Mouse (Mus musculus) frontal cortex, postnatal 14 days (tissue): Measurements from ENCODE around the gene Spata2l.
"Not testable (repeated sequence)": the region's sequence is repeated elsewhere in the genome, so short reads cannot be mapped to it uniquely, and the experiment has no call there.

ENCODE experiments used
- DNase-seq, 2 experiments: peaks; one replicate each; pipeline ENCODE4 v3.0.0; 2022; ENCODE audit warnings: low spot score in 2 of 2

Spata2l gene

DNA sequence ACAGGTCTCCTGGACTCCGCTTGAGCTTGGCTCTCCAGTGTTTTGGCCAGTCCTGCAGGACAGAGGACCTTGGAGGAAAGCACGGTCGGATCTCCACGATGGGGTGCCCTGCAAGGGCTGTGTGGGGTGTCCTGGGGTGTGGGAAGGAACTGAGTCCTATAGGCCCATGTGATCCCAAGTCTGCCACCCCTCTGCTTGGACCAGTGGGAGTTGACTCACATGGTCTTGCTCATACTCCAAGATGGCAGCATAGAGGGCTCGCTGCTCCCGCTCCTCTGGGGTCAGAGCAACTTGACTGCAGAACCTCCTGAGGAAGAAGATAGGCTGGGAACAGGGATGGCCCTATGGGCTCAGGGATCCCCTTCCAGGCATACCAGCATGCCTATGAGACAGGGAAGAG, 11.7 kb upstream of the Spata2l start:
- DNase-seq = no peak

DNA sequence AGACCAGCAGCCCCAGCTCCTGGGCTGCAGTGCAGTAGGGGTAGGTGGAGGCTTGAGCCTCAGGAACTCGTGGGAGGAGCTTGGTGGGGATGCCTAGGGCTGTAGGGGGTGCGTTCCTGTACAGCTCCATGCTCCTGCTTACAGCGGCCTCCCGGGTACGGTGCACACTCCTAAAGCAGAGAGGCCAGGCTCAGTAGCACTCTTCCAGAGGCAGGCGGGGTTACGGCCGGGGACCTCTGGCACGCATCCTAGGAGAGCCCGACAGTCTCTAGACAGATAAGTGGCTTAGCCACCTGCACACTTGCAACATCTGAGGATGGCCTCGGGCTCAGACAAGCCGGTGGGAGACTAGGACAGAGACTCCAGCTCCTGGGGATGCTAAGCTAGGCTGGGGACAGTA, 9.5 kb upstream of the Spata2l start:
- no peak for DNase-seq

DNA sequence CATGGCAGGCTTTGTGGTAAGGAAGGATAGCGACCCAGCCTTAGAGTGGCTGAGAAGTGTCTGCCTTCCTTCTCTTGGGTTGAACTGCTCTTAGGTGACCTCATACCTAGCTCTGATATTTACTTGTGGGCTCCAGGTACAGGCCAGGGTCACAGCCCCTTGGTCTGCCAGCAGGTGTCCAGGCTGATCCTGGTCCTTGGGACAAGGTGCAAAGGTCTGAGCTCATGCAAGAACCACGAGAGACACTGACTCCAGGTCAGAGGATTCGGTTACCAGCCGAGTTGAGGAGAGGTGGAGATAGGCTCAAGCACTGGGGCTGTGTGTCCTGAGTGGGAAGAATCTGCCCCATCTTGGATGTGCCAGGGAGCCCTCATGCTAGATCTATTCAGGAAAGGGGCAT, 8.3 kb upstream of the Spata2l start:
- no peak for DNase-seq

DNA sequence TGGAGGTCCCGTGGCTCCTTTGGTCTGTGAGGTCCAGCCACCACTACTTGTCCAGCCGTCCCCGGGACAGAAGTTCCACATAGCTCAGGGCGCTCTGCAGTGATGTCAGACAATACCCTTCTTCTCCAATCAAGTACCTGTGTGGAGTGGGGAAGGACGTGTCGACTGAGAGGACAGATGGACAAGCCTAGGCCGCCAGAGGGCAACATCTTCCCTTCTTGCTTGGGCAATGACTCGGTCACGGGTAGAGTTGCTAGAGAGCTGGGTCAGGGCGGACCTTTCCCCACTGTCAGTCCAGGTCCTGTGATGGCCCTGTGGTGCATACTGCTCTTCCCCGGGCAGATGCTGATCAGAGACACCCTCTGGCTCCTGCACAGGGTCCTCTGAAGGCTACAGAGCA, 7.0 kb upstream of the Spata2l start:
- DNase-seq = no peak

DNA sequence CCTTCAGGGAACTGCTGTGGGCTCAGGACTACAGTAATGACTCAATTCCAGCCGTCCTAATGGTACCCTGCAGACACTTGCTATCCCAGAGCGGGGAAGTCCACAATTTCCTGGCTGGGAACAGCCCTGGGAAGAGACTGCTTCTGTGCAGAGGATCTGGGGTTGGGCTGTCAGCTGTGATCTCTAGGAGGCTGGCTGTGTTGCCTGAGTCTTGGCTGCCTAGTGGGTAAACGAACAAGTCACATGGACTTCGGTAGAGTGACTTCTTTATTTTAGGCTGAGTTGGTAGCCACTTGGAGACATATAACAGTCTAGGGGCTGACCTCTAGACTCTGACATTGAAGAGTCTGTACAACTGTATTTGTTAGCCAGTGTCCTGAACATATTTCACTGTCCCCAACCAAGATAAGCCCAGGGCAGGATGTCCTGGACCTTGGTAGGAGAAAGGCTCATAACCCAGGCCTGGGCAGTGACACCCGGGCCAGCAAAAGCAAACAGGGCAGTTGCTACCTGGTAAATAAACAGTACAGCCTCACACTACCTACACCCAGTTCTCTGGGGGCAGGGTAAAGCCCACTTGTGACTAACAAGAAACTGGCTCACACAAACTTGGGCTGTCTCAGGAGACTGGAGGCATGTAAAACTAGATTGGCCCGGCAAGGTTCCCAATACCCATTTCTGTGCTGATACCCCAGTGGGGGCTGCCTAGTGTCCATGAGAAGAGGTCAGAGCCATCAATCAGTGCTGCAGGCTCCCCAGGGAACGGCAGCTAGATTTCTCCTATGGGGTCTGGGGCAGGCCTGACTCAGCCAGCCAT, 6.3 kb upstream of the Spata2l start:
- no peak for DNase-seq

DNA sequence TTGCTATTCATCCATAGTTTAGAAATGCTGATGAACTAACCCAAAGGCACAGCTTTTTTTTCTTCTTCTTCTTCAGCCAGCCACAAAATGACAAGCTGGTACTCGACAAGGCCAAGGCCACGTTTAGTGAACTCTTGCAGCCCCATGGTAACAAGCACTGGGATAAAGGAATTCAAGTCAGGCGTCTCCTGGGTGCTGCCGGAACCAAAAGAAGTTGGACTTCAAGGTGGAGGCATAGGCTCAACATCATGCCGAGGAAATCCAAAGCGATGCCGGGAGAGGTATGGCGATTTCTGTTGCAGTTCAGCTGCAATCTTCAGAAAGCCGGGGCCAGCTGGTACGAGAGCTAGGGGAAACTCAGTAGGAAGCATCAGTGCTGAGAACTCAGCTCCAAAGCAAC, 3.4 kb upstream of the Spata2l start:
- no peak for DNase-seq

DNA sequence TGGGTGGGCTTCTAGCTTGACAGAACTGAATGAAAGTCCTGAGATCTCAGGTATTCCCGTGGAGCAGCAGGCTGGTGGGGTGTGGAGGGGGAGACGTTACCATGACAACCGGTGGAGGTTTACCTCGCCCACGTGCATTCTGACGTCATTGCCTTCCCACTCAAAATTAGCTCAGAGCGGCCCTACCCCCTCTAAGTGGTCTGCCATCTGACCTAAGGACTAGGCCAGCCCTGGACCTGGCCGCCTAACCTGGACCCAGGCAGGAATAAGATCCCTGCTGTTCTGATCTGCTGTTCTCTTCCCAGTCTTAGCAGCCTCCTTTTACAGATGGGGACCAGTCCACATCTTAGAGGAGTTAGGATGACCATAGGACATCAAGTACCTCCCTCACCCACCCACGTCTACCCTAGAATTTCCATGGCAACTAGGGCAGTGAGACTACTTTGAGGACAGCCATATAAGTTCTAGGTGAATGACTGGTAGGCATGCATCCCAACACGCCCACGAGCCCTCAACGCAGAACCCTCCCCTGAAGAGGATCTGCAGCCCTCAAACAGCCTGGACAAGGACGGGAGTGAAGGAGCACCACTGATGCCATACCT, 1.0 kb downstream of the Spata2l start:
- DNase-seq = peak; percentile 73 to 81

DNA sequence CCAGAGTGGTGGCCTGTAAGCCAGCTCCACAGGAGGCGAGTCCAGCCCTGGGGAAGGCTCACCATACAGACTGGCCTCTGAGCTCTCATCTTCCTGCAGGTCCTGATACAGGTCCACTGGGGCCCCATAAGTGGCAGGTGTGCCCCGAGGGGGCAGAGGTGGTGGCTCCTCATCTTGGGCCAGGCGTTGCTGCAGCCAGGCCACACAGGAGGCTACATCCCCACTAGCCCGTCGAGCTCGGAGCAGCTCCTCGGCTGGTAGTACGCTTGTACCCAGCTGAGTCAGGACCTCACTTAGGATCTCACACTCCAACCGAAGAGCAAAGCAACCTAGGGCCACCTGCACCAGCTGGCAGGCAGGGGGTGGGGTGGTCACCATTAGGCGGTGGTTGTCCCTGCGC, 2.3 kb downstream of the Spata2l start:
- DNase-seq = no peak

DNA sequence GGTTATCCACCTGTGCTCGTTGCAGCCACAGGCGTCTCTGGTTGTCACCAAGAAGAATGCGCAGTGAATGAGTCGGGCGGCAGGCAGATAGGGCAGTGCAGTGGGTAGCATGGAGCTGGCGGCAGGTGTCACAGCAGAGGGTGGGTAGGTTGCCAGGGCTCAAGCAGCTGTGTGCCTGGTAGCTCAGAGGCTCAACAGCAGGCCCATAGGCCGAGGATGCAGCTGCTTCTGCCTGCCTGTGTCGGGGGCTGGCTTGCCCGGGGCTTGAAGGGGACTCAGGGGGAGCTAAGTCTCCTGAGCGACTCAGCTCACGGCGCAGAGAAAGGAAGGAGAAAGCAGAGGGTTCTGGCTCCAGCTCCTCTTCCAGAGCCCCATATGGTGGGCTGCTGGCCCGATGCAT, 2.7 kb downstream of the Spata2l start:
- no peak for DNase-seq

DNA sequence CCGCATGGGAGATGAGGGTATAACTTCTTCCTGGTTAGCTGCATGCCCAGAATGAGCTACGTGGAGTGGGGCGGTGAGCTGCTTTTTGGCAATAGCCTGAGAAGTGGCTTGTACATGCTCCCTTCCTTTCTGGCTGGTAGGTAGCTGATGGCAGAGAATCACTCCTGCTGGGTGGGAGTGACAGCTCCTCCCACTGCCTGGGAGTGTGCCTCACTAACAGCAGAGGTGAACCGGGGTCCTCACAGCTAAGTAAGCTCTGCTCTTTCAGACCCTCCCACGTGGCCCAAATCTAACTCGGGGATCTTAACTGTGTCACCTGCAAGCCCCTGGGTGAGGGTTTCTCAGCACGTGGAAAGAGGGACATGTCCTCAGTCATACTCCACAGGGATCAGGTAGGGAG, 3.5 kb downstream of the Spata2l start:
- DNase-seq = no peak

DNA sequence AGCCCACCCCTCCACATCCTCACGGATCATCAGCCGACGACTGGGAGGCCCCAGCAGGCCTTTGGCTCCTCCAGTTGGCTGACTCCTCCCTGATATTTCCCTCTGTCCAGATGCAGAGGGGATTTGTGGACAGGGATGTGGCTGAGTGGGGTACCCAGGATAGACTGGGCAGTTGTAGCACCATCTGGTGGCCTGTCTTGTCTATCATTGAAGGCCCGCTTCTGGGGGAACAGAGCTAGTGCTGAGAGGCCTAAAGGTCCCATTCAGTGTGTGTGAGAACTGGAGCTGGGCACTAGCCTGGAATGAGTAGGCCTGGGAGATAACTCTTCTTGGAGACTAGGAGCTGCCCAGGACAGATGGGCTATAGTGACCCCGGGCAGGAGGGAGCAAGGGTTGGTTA, 4.3 kb downstream of the Spata2l start:
- DNase-seq = peak in 1 of 2 experiments; percentile 32

DNA sequence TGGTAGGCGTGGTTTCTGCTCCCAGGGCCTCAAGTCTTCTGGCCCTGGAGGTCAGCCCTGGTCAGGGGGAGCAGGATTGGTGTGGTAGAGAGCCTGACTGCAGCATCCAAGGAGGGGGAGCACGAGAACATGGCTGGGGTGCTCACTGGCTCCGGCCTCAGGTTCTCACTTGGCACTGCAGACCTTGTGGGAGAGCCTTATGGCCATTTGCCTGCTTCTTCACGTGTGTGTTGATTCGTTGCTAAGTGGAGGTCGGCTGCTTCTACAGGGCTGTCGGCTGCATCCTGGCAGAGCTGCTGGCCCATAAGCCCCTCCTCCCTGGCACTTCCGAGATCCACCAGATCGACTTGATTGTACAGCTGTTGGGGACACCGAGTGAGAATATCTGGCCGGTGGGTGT, 5.7 kb downstream of the Spata2l start:
- not testable (repeated sequence) for DNase-seq

DNA sequence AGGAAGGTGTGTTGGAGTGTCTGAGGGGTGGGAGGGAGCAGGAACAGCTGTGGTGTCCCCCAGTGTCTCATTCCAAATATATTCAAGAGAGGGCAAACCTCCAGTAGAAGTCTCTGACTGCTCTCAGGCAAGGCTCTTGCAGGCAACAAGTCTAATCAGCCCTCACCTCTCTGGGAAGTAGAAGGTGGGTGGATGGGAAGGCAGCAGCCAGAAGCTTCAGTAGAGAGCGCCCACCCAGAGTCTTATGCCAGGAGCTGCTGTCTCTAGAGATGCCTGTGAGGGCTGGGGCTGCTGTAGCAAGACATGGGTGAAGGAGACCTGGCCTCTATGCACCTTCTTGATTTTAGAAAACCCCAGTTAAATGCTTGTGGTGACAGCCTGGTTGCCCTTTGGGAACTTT, 7.6 kb downstream of the Spata2l start:
- DNase-seq = no peak

DNA sequence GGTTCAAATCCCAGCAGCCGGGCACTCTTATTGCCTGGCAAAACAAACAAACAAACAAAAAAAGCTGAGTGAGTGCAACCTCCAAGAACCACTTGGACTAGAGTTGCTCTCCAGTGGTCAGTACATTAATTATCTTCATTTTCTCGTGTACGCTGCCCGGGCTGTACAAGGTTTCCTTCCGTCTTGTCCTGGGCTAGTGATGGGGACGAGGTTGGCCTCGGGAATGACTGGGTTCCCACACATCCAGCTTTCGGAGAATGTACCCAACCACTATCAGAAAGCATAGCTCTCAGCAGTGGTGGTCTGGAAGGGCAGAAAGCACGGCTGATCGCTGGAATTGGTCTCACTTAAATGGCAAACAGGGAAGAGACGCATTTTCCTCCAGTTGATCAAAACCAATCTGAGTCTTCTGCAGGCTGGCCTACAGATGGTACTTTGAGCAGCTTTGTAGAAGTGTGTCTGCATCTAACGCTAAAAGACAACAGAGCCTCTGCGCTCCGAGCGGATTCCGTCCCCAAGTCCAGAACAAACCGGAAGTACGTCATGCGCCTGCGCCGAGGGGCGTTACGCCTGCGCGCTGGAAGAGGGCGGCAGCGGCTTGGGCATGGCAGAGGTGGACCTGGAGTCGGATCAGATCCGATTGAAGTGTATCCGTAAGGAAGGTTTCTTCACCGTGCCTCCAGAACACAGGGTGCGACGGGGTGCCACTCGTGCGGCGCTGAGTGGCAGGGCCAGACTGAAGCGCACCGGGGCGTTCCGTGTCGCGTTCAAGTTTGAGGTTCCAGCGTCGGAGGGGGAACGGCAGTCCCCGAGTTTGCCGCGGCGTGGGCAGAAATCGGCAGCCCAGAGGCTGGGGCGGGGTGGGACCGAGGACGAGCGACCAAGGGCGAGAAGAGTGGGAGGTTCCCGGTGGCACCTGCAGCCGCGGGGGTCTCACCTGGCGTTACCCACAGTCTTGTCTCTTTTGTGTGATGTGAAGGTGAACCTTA, 11.5 kb downstream of the Spata2l start, which contains the start of gene Cdk10:
Cdk10 (plus strand) TSS at position 565 of the 989 bp plus-strand sequence.
- peak; percentile 85 to 90 for DNase-seq

DNA sequence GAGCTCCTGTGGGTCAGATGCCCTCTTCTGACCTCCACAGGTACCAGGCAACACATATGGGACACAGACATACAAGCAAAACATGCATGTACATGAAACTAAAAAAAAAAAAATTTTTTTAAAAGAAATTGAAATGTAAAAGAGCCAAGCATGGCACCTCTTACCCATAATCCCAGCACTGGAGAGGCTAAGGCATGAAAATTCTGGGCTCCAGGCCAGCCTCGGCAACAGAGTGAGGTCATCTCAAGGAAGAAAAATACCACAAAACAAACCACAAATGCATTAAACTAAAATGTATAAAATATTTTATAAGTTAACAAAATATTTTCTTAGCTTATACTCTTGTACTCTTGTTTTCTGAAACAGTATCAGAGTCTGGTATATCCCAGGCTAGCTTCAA, 15.1 kb downstream of the Spata2l start:
- no peak for DNase-seq

DNA sequence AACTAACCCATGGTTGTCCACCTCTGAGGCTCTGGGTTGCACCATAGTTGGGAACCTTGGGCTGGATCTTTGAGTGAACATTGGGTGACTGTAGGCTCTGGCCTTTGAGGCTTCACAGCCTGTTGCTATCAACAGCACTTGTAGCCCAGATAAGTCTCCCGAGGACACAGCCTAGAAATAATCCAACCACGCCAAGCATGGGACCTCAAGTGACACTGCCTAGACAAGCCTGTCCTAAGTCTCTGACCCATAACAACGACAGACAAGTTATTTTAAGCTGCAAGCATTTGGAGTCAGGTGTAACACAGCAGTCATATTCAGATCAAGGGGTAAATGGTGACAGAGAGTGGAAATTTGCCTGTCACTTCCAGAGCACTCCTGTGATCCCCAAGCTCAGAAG, 20.6 kb downstream of the Spata2l start:
- DNase-seq = no peak

DNA sequence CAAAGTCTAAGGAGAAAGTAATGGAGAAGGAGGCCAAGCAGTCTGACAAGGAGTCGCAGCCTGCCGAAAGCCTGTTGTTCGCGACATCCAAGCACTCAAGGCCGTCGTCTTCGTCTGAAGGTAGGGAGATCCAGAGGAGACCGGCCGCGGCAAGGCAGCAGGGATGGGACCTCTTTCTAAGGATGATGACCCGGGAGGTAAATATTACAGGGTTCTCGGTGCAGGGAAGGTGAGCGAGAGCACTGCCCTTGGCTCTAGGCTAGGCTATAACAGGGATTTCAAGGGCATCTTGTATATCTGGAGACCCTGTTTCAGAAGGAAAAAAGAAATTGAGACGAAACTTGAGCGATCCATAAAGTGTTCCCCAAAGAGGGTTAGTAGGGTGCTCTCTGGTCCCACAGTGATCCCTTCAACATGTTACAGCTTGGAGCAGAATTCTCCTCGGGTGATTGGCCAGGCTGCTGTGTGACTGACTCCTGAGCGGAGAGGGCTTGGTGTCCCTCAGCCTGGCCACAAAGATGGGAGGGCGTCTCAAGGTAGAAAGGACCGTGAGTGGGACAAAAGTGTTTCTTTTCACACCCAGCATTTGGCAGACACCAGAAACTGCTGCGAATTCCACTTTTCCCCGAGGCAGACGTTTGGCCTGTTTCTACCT, 22.8 kb downstream of the Spata2l start:
- no peak for DNase-seq

DNA sequence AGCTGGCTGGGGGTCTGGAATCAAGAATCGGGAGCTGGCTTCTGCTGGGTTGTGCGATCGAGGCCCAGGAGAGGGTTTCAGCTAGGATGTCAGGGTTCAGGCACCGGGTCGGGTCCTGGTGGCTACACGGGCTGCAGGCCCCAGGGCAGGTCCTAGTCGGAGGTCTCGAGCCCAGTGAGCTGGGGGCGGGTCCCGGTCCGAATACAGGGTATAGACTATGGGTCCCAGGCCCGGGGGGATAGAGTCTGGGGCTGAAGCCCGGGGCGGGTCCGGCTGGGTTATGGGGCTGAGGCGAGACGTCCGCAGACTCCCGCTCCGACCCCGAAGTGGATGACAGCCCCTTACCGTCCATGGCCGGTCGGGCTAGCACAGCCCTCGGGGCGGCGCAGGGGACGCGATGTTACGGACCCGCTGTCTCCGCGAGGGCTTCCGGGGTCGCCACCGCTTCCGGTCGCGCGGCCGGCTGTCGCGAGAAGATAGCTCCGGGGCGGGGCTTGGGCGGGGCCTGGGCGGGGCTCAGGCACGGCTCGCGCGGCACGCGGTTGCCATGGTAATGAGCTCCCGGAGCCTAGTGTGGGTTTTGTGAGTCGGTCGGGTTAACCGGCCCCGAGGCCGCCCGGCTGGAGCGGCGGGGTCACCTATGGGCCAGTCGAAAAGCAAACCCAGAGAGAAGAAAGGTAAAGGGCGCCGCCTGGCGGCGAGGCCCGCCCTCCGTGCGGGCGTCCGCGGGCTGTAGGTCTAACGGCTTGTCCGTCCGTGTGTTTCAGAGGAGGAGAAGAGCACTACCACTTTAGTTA, 23.5 kb downstream of the Spata2l start, which contains the start of the genes Chmp1a and Spata33:
Chmp1a (minus strand) TSS at position 443 of the 797 bp plus-strand sequence.
Spata33 (plus strand) TSS at position 512 of the 797 bp plus-strand sequence.
- DNase-seq = peak; percentile 80 to 82

DNA sequence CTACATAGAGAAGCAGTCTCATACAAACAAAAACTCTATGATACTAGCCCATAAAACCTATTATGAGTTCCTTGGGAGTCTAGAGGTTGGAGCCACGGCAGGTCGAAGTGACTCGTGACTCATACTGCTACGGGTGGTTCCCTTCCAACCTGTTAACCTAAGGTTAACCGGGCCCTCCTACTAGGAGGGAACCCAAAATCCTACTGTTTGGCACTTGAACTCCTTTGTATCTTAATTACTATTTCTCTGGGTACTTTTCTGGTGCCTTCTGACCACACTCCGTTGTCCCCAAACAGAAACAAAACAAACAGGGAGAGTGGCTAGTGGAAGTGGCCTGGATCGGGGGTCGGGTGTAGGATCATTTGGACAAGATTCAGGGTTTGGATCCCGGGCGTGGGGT, 24.2 kb downstream of the Spata2l start:
- DNase-seq = no peak

DNA sequence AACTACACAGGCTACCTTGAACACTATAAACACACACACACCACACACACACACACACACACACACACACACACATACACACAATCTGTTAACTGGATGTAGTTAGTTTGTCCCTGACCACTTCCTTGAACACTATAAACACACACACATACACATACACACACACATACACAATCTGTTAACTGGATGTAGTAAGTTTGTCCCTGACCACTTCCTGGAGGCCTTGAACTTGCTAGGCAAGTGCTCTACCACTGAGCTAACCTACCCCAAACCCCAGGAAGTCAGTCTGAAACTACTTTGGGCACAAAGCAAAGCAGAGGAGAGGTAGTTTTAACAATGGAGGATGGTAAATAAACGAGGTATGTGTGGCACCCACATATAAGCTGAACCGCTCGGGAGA, 32.5 kb downstream of the Spata2l start:
- no peak for DNase-seq

DNA sequence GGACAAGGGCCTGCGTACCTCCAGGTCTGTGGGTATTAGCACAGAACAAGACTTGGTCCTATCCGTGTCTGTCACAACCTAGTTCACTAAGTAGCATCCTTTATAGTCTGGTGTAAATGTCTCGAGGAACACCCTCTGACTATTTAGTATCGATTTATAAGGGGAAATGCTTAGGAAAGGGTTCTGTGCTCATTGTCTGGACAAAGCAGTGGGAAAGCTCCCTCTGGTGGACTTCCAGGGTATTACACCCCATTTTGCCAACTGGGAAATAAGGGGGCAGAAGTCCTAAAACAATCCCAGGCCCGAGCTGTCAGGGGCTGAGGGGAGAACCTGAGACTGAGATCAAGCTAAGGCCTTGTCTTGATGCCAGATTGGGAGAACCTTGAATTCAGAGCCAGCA, 33.7 kb downstream of the Spata2l start:
- DNase-seq = peak in 1 of 2 experiments; percentile 74
